Comparison of ENCODE assay signal across 8 mouse cellular contexts in genomic region chr1:153550814-153551213, GRCm38 (mm10). TPM values are rescaled to one million over a fixed set of nuclear protein-coding genes. Genes with fewer than 3 reads are reported as not detected.
DNase-seq lines count a peak whose midpoint lies in the region; ATAC-seq and TF ChIP-seq lines count a peak whose summit lies in the region.

No protein-coding gene starts in this region.

- TF ChIP-seq EP300 in liver, postnatal 0 days (IDR thresholded peaks at IDR 0.05; ENCODE audit: low read depth): no peak

- H3K27ac ChIP-seq in kidney, embryonic 14.5 days (ENCODE audit: low read depth, low read length): no peak overlapping the region
- H3K27ac ChIP-seq in liver, postnatal 0 days (ENCODE audit: low read depth): no peak overlapping the region

- H3K27me3 ChIP-seq in kidney, embryonic 14.5 days (ENCODE audit: control insufficient read depth, insufficient read depth, low read length): no peaks in the 10 kb centered on the region
- H3K27me3 ChIP-seq in liver, postnatal 0 days (ENCODE audit: insufficient read depth, low read length): no peaks in the 10 kb centered on the region

- TF ChIP-seq CTCF in liver, postnatal 0 days (IDR thresholded peaks at IDR 0.05; ENCODE audit: low read depth): peak; percentile 67

- peak; percentile 67; the same call in 1 of the 2 replicates for ATAC-seq in erythroblast, adult 5-6 weeks (replicated peaks; ENCODE audit: low FRiP score, poor library complexity, severe bottlenecking)
- 0 out of 2 replicates have a peak, but pooled peaks have one; percentile 38 for ATAC-seq in kidney, embryonic 14.5 days (ENCODE audit: low FRiP score, low TSS enrichment)
- ATAC-seq in liver, postnatal 0 days: peak; percentile 37; the same call in 1 of the 2 replicates

- no peak overlapping the region for H3K4me2 ChIP-seq in kidney, embryonic 14.5 days (replicated peaks; ENCODE audit: low read depth, low read length)
- no peak overlapping the region for H3K4me2 ChIP-seq in liver, postnatal 0 days (ENCODE audit: low read depth, low read length)

- H3K9ac ChIP-seq in kidney, embryonic 14.5 days (ENCODE audit: low read depth, low read length): no peak overlapping the region
- no peak overlapping the region for H3K9ac ChIP-seq in liver, postnatal 0 days (replicated peaks)

- DNase-seq in 3T3-L1 (ENCODE audit: low read depth, low spot score) (peak; percentile 82), 416B (ENCODE audit: low read depth) (peak; percentile 57)
- DNase-seq in adrenal gland, postnatal 25 days: peak; percentile 60
- peak; percentile 69 for DNase-seq in liver, postnatal 0 days
- DNase-seq in right cerebral cortex, postnatal 10 days (ENCODE audit: low spot score in 2 of 2): peak; percentile 61 to 69
- no peak for DNase-seq in urinary bladder, postnatal 25 days (ENCODE audit: low spot score)

- no peak overlapping the region for H3K4me3 ChIP-seq in kidney, embryonic 14.5 days (ENCODE audit: low read length)
- no peak overlapping the region for H3K4me3 ChIP-seq in liver, postnatal 0 days (ENCODE audit: low read depth, low read length)

- no peaks in the 10 kb centered on the region for H3K36me3 ChIP-seq in kidney, embryonic 14.5 days (ENCODE audit: control insufficient read depth, insufficient read depth, low read length)
- H3K36me3 ChIP-seq in liver, postnatal 0 days (replicated peaks; ENCODE audit: insufficient read depth, low read length): no peaks in the 10 kb centered on the region

- 29% methylated on average over 3 of the region's 3 CpGs for WGBS in kidney, embryonic 14.5 days
- WGBS in liver, postnatal 0 days (ENCODE audit: insufficient replicate concordance): 14% methylated on average over 3 of the region's 3 CpGs

- H3K4me1 ChIP-seq in kidney, embryonic 14.5 days (ENCODE audit: control insufficient read depth, insufficient read depth, low read length): no peaks in the 10 kb centered on the region
- H3K4me1 ChIP-seq in liver, postnatal 0 days (ENCODE audit: insufficient read depth): no peaks in the 10 kb centered on the region

- no peaks in the 10 kb centered on the region for H3K9me3 ChIP-seq in kidney, embryonic 14.5 days (ENCODE audit: control insufficient read depth, low read length)
- H3K9me3 ChIP-seq in liver, postnatal 0 days (ENCODE audit: low read length): no peaks in the 10 kb centered on the region

RNA-seq across cellular contexts. Expression of gene Npl, which starts 1.0 kb away (rescaled TPM):
- total RNA-seq in adrenal gland, postnatal 25 days (2021): 11.3 and 12.7 TPM in 2 replicates
- total RNA-seq in erythroblast, adult 5-6 weeks (2015; ENCODE audit: low replicate concordance): 4.8 and 6.1 TPM in 2 replicates
- total RNA-seq in erythroblast, adult 5-6 weeks (2017; ENCODE audit: low replicate concordance): 1.2 and 1.8 TPM in 2 replicates
- polyA plus RNA-seq in kidney, embryonic 14.5 days (2014; fragmentation: Nextera tagmentation; extraction: Ambion mirVana): 17.8 and 21.3 TPM in 2 replicates
- 6.8 TPM in 2 replicates for polyA plus RNA-seq in liver, postnatal 0 days (2015; fragmentation: Nextera tagmentation; extraction: Ambion mirVana)
